Mouse (Mus musculus): ENCODE results near the gene 9930021J03Rik.

GRCm38 (mm10) chr19:29739608-29740007 lies 66.2 kb downstream of the 9930021J03Rik start:
- TF ChIP-seq CTCF (IDR thresholded peaks at IDR 0.05; ENCODE audit: extremely low read depth, insufficient read depth, low read length) (no peak), POLR2A (IDR thresholded peaks at IDR 0.05; ENCODE audit: extremely low read depth, insufficient read depth, low read length) (no peak)

Measured in cortical plate, adult 2 months (tissue).